Mouse (Mus musculus): ENCODE measurements around the gene Homer2.

Gene Homer2

GRCm38 (mm10) chr7:81697954-81698353 lies 9.4 kb downstream of the Homer2 start:
- DNase-seq (ENCODE audit: low spot score) = no peak

DNA sequence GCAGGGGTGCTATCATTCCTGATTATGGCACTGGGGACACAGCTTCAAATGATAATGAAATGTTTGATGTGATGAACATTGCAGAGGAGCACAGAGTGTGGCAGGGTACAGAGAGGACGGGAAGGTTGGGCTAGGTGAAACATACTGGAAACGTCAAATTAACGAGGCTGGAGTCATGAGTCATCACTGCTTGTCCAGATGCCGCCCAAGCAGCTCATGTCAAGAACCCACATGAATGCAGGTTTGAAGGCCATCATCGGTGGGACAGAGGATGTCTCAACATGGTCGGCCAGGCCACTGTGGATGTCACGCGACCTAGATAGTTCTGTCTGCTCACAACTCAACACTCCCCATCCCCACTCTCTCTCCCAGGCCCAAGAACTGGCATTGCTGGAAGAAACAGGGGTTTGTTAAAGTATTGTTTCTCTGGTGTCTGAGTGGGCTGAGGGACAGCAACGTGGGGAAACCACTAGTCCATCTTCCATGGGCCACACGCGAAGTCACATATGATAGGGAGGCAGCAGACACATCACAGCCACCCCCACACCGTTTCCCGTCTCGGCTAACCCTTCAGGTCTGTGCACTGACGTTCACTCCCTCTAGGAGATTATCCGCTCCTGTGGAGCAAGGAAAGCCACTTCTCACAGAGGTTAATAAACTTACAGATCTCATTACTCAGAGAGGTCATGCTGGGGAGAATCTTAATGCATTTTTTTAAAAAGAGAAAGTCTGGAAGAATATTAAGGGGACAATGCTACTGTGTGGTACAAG lies 11.4 kb downstream of the Homer2 start:
- no peak for DNase-seq (ENCODE audit: low spot score)

- no peak for DNase-seq (ENCODE audit: low spot score)
Observed at GRCm38 (mm10) chr7:81691067-81691466, 16.3 kb downstream of the Homer2 start.

DNA sequence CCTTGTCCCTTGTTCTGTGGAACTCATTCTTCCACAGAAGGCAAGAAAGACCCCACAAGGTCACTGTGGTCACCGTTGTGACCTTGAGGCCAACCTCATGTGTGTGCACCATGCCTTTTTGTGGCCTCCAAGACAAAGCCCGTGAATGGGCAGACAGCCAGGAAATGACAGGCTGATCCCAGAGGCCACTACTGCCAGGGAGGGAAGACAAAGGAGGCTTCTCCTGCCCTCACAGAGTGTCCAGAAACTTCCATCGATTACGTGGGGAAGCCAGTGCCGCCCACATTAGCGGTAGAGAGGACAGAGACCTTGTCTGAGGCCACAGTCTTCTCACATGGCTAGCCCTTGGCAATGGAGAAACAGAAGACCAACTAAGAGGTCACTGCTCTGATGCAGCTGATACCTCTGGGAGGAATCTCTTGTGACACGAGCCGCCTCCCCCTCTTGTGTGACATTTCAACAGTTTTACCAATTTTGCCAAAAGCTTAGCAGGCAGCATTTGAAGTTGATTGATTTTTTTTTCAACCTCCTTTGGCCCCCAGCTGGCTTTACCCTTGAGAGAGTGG lies 18.1 kb downstream of the Homer2 start:
- no peak for DNase-seq (ENCODE audit: low spot score)

- no peak for DNase-seq (ENCODE audit: low spot score)
Observed at GRCm38 (mm10) chr7:81688378-81688777, 18.9 kb downstream of the Homer2 start.

- DNase-seq (ENCODE audit: low spot score) = no peak
Observed at GRCm38 (mm10) chr7:81687684-81688316, 19.5 kb downstream of the Homer2 start.

- no peak for DNase-seq (ENCODE audit: low spot score)
Observed at GRCm38 (mm10) chr7:81685375-81685774, 22.0 kb downstream of the Homer2 start.

DNA sequence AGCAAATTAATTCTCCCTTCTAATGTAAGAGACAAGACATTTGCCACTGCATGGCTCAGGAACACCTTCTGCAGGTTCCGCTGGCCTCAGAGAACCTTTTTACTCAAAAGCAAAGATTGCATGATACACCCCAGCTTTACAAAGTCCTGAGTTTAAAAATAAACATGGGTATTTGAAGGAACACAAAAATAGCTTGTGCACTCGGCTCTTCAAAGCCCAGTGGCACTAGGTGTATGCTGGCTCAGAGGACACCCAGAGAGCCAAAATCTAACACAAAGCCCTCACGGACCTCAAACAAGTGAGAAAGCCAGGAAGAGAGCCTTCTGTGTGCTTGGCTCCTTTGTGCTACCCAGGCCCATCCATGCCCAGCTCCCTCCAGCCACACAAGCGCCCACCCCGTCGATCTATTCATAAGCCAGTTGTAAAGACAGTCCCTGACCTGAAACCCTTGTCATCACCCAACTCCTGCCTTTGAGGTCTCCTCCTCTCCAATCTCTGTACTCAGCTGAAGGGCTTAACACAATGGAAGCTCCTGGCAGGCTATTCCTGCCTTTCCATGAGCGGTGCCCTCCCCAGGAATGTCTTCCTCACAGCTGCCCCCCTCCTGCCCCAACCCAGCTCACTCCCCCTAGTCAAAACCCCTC lies 23.4 kb downstream of the Homer2 start:
- DNase-seq (ENCODE audit: low spot score) = no peak

DNA sequence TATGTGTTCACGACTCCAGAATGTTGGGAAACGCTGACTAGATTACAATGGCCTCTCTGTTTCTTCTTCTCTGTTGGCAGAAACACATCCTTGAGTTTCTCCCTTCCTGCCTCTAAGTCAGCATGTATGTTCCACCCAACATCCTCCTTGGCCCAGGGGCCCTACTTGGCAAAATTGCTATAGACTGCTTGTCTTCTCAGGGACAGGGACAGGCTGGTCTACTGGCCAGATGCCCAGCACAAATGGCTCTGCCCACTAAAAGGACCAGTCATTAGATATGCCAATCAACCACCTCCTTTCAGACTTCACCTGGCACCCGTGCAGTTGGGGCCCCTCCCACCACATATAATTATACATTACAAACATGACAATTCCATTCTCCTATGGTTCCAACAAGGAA lies 25.9 kb downstream of the Homer2 start:
- DNase-seq (ENCODE audit: low spot score) = no peak

- DNase-seq (ENCODE audit: low spot score) = no peak
Observed at GRCm38 (mm10) chr7:81673359-81674013, 33.8 kb downstream of the Homer2 start.

GRCm38 (mm10) chr7:81672735-81673291 lies 34.5 kb downstream of the Homer2 start:
- DNase-seq (ENCODE audit: low spot score) = no peak

DNA sequence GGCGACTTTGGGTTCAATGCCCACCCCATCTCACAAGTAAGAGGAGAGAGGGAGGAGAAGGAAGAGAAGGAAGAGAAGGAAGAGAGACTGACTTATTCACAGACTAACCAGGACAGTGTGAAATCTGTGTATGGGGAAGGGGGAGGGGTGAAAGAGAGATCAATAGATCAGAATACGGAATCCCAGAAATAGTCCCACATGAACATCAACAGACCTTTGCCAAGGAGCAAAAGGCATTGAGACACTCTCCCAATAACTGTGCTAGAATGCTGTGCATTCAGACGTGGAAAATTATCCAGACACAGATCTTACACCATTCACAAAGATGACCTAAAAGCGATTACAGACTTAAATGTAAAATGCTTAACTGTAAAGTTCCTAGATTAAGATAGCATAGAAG lies 40.2 kb downstream of the Homer2 start:
- no peak for DNase-seq (ENCODE audit: low spot score)

- DNase-seq (ENCODE audit: low spot score) = no peak
Observed at GRCm38 (mm10) chr7:81666585-81666984, 40.7 kb downstream of the Homer2 start.

- no peak for DNase-seq (ENCODE audit: low spot score)
Observed at GRCm38 (mm10) chr7:81663057-81663456, 44.3 kb downstream of the Homer2 start.

GRCm38 (mm10) chr7:81657631-81658347 lies 49.5 kb downstream of the Homer2 start:
- DNase-seq (ENCODE audit: low spot score) = no peak

GRCm38 (mm10) chr7:81657055-81657454 lies 50.3 kb downstream of the Homer2 start:
- no peak for DNase-seq (ENCODE audit: low spot score)

- DNase-seq (ENCODE audit: low spot score) = no peak
Observed at GRCm38 (mm10) chr7:81656635-81657034, 50.7 kb downstream of the Homer2 start.

DNA sequence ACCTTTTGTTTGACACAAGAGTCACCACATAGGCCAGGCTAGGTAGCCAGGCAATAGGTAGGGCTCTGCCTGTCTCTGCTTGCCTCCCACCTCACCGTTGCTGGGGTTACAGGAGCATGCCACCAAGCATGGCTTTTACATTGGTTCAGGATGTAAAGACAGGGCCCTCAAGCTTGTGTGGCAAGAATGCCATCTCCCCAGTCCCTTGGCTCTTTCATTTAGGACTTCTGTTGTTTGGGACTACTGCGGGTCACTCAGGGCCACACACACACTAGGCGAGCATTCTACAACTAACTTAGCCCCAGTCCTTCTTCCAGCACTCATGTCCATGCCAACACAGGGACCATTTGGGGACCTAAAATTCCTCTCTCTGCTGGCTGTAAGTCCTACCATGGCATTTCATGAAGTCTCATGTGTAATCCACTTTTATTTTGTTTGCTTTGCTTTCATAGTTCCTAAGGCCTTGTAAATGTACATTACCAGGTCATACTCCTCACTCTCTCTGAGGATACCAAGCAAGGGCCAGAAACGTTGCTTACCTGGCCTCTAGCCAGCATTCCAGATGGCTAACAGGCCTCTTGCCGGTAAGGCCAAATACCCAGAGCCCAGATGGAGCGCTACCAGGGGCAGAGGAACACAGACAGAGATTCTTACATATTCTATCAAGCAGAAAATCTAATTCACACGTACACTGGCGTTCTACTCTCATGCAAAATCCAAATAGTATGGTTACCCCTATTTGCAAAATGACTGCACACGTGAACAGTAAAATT lies 52.2 kb downstream of the Homer2 start:
- DNase-seq (ENCODE audit: low spot score) = no peak

GRCm38 (mm10) chr7:81653988-81654387 lies 53.3 kb downstream of the Homer2 start:
- no peak for DNase-seq (ENCODE audit: low spot score)

DNA sequence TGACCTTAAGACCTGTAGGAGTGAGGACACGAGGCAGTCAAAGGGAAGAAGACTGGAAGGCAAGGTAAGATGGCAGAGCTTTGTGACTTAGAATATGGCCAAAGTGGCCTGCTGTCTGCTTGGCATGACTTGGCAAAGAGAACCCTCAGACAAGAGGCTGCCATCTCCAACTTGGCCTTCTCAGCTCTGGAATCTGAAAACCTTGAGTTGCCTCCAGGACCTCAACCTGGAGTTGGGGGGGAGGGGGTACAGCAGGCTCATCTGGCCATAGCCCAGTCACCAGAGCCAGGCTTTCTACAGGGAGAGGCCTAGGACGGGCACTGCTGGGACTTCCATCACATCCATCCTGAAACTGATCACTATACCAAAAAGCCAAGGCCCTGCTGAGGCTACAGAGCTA lies 55.0 kb downstream of the Homer2 start:
- DNase-seq (ENCODE audit: low spot score) = no peak

- no peak for DNase-seq (ENCODE audit: low spot score)
Observed at GRCm38 (mm10) chr7:81651284-81651683, 56.0 kb downstream of the Homer2 start.
